Mouse (Mus musculus) 3134 (cell line): Measurements from ENCODE around the gene Plekho2.
A peak's percentile ranks its signal among the peaks of the same experiment; 100 is the strongest.

Source experiments
- DNase-seq: peaks from one replicate; pipeline ENCODE4 v3.0.0-alpha.2; 2011; ENCODE audit warnings: low spot score; ENCODE audit not compliant: insufficient read length; ENCODE audit errors: extremely low read depth

Gene Plekho2

DNA sequence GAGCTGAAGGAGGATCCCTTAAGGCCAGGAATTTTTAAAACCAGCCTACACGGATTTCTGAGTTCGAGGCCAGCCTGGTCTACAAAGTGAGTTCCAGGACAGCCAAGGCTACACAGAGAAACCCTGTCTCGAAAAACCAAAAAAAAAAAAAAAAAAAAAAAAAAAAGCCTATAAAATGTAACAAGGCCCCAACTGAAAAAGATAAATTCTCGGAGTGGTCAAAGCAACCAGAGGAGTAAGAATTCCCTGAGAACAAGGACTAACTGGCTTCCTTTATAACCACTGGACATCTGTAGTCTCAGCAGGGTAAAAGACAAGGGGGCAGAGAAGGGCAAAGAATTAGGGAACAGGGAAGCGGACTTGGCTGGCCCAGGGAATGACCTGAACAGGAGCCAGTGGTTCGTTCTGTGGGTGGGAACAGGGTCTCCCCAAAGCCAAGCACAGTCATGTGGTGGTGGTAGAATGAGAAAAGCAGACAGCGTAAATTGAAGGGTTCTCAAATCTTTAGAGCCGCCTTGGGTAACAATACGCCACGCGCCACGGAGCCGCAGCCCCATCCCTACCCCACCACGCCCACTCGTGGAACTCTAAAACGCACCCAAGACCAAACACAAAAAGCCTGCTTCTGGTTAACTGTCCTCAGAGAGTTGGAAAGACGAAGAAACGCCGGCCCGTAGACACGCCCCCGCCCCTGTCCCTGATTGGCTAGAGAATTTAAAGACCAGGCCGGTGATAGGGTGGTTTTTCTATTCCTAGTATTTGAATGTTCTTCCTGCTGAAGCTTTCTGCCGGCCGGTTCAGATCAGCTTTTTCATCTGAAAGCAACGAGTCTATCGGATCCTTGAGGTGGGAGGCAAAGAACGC lies 6.8 kb upstream of the Plekho2 start, which contains the start of gene Pif1:
Gene Pif1, plus strand, starts transcription at position 755 of the 864 bp plus-strand sequence.
- DNase-seq = peak; percentile 87

DNA sequence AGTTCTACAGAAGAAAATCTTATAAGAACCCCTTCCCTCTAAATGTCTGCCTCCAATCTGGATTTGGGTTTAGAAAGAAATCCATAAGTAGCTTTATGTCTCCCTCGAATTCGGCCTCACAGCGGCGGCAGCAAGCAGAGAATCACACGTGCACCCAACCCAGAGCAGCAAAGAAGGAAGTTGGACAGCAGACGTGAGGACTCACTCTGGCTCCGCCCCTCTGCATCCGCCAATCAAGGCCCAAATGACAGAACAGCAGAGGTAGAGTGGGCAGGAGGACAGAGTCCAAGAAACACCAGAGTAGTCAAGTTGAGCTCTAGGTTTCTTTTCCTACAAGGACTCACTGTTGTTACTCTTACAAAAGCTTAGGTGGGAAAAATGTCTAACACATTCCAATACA lies 3.2 kb upstream of the Plekho2 start:
- DNase-seq = peak; percentile 67

DNA sequence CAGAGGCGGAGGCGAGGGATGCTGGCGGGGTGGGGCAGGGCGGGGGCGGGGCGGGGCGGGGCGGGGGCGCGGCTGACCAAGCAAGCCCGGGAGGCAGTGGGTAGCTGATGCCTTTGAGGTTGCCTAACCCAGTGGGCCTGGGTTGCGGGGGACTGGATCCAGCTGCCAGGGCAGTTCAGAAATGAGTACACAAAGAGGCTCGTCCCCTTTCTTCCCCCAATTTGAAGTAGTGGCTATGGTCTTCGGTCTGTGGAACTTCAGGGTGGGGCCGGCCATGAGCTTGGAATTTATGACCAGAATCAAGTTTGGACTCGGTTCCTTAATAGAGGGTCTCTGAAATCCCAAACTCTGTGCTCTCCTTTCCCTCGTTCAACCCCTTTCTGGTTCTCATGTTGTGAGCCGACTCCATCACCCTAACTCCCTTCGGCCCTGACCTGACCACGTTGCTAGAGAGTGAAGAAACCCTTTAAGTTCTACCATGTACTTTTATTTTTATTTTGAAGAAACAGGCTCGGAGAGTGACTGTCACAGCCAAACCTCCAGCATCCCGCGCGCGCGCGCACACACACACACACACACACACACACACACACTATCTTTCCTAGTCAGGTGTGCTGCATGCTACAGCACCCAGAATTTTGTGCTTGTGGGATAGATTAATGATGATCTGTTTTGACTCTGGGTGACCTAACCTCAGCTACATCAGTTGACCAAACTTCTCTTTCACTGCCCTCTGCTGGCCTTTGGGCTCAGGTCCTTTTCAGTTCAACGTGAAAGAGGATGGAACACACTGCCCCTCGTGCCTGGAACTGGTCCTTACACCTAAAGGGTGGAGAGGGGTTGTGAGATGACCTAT lies 789 bp upstream of the Plekho2 start:
- peak; percentile 79 for DNase-seq

DNA sequence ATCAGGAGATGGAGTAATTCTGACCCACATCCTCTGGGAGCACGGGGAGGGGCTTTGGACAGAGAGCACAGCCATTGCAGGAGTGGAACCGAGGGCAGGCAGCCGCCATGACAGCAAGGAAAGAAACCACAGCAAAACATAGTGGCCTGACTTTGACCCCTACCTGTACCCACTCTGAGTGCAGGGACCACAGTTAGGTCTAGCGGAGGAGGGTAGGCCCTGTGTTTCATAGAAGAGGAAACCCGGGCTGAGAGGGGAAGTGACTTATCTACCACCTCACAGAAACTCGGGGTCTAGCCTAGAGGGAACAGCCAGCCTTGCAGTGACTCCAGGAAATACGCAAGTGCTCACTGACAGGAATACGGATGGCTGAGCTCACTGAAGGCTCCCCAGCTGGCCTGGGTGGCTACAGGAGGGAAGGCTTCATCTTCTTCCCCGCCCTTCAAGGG lies 1.0 kb downstream of the Plekho2 start:
- no peak for DNase-seq

DNA sequence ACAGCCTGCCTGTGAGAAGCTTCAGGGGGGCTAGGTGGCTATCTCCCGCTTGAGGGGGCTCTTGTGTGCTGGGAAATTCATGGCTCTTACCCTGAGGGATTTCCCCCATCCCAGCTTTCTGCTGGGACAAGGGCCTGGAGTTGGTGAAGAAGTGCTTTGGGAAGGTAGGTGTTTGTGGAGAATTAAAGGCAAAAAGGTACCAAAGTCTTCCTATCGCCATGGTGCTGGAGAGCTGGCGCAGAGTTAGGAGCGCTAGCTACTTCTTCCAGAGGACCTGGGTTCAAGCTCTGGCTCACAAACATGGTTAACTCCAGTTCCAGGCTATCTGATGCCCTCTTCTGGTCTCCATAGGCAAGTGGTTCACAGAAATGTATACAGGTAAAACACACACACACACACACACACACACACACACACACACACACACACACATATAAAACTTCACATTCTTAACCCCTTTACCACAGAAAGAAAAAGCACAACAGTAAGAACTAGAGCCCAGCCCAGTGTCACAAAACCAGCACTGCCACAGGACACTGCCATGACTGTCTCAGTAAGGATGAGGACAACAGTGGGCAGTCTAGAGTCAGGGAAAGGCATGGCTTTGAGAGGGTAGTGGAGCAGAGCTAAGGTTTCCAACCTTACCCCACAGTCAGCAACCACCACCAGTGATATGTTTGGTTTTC lies 2.2 kb downstream of the Plekho2 start:
- DNase-seq = no peak

DNA sequence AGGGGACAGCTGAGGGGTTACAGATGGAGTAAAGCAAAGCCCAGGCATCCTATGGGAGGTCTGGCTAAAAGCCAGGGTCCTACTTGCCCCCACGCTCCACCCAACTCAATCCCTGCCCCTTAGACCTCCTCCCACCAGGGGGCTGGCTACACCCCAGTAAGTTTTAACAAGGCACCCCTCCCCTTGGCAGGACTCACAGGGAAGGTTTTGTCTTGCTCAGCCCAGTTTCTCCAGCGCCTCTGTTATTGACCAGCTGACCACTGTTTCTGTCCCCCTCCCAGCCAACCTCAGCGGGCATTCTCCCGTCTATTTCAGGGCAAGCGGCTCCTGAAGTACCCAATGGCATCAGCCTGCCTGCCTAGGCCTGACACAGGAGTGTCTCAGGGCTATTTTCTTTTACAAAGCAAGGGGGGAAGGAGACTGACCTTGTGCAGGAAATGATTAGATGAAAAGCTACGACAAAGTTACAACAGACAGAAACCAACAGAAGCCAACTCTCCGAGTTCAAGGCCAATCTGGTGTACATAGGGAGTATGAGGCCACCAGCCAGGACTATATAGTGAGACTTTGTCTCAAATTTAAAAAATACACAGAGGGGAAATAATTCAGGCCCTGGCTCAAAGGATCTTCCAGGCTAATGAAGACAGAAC lies 2.9 kb downstream of the Plekho2 start:
- DNase-seq = no peak

DNA sequence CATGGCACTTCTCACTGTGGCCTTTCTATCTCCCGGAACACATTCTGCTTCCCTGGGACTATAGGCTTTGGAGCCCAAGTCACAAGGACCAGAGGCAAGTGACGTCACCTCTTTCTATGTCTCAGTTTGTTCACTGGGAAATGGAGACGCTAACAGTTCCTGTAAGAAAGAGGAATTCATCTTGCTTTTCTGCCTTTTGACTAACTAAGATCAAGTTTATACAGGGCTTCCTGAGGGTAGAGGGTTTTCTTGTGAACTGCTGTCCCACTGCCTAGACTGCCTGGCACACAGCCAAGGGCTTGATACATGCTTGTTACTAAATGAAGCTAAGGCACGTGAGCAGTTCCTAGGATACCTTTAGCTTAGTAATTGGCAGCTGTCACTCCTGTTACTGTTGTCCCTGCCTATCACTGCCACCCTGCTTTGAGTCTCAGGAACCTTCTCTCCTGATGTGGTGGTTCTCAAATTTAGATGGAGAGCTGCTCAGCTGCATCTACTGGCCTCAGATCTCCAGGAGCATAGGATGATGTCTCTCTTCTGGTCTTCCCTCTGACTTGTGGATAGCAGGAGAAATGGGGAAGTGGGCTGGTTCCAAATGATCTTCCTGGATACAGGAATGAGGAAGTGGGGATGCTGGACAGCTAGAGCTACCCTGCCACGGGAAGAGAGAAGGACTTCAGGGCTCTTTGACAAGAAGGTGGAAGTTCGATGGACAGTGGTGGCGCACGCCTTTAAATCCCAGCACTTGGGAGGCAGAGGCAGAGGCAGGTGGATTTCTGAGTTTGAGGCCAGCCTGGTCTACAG lies 4.2 kb downstream of the Plekho2 start:
- DNase-seq = no peak

DNA sequence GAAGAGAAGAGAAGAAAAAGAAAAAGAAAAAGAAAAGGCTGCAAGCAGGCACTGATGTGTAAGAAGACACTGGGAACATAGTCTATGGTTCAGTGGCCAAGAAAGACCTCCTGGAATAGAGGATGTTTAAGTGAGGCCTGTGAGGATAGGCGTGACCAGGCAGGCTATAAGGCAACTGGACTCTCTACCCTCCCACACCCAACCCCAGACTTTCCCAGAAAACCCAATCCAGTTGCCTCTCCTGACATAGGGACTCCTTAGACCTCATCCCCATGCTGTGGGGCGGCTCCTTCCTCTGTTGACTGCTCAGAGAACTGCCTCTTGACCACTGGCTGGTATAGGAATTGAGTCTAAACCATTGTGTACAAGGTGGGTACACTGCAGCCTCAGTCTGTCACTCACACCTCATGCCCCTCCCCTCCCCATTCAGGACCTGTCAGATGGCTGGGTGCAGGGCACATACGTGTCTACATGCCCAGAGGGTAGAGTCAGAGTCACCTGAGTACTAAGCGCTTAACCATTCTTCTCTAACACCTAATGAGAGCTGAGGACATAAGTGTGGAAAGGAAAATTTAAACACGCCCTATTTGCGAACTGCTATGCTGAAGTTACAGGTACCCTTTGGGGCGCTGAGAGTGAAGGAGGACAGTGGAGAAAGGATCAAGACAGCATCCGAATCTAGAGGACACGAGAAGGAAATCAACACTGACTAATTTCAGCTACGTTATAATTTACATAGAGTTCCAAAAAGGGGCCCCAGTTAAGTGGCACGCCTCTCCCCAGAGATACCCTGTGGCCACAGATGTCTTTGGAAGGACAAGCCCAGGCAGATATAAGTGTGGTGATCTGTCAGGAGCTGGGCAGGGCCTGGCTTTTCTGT lies 5.1 kb downstream of the Plekho2 start:
- DNase-seq = no peak

DNA sequence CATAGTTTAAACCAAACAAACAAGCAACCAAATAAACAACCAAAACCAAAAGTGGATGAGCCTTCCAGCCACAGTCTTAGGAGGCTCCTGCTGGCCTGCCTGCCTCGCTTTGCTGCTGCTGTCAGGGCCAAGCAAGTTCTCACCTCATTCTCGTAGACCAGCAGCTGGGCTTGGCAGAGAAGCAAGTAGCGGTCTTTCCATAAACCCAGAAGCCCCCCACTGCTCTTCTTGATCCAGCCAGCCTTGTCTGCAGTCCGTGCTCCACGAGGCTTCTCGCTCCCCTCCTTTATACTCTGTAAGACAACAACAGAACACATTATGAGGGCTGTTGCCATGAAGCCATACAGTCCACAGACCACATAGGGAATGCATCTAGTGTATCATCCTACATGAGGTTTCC lies 7.0 kb downstream of the Plekho2 start:
- no peak for DNase-seq

DNA sequence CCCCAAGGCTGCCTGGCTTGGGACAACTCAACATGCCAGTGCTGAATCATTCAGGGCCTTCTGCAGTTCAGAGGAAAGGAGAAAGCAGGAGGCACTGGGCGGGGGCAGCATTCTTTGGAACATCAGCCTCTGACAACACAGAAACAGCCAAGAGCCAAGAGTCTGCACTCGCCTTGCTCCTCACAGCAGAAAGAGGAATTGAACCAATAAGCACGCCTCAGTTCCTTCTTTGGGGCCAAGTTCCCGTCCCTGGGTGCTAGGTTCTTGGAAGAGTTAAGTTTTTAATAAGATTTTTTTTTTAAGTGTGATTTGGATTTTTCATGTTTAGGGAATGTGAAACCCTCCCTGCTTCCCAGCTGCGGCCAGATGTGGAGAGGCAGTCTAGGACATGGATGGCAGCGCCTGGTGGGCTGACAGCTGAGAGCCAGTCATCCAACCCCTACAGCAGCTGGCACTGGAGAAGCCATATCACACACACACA lies 10.3 kb downstream of the Plekho2 start:
- DNase-seq = no peak

DNA sequence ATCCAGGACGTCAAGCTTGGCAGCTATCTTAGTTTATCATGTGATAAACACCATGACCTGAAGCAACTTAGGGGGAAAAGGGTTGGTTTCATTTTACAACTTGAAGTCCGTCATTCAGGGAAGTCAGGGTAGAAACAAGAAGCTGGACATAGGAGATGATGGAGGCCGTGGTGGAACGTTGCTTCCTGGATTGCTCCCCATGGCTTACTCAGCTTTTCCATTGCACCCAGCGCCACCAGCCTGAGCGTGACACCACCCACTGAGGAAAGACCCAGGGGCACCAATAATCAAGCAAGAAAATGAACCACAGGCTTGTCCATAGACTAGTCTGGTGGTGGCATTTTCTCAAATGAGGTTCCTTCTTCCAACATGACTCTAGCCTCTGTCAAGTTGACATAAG lies 11.1 kb downstream of the Plekho2 start:
- DNase-seq = no peak

DNA sequence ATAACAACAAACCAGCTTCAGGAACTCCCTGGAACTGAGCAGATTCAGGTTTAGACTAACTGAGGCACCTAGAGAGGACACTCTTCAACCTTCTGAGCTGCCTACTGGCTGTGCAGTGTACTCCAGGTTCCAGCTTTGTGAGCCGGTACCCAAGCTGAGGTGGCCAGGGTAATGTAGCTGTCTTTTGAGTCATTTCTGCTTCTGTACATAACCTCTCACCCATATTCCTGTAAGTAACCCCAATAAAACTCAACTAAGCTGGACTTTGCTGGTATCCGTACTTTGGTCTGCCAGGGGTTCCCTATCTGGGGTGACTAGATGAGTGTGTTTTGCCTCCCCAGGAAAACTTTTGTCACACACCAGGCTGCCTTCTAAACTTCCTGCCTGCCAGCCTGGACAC lies 15.1 kb downstream of the Plekho2 start:
- no peak for DNase-seq

DNA sequence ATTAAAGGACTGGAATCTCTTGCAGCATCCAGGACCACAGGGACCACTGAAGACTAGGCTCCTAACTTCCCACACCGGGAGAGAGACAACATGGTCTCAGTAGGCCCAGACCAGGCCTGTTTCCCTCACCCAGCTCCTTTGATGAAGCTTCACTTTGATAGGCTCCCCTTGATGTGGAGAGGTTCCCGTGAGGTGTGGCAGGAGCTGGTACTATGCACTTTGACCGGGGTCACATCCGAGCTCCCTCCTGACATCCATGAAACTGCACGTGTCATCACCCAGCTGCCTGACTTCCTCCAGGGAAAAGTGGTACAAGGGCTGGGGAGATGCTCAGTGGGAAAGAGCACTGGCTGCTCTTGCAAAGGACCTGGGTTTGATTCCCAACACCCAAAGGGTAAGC lies 16.8 kb downstream of the Plekho2 start:
- no peak for DNase-seq

DNA sequence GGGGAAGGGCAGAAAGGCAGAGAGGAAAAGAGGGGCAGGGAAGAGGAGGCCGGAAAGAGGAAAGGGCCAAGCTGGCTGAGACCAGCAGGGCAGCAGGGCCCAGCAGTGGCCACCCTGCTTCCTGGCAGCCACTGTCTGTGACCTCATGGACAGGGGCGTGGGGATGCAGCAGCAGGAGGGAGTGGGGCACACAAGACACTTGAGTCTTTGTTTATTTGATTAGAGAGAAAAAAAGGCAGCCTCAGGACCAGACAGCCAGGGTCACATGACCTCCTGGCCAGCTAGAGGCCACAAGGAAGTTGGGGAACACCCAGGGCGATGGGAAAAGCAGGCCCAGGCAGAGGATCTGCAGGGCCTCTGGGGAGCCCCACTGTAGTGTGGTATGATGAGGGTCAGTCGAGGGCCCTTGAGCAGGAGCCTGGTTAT lies 17.7 kb downstream of the Plekho2 start:
- DNase-seq = peak; percentile 64

DNA sequence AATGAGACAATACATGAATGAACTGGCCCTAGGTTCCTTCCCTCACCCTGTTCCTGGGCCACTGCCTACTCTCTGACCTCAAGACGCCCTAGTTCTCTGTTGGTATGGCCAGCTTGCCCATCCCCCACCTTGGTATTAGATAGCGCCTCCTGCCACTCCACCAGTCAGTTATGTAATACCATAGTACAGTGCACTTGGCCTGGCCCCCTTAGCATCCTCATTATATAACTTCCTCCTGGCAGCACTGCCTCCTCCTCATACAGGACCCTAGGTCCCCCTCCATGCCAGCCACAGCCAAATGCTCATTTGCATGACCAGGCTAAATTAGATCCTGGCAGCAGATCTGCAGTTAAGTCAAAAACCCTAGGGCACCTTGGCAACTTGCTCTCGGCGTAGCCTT lies 18.8 kb downstream of the Plekho2 start:
- no peak for DNase-seq

DNA sequence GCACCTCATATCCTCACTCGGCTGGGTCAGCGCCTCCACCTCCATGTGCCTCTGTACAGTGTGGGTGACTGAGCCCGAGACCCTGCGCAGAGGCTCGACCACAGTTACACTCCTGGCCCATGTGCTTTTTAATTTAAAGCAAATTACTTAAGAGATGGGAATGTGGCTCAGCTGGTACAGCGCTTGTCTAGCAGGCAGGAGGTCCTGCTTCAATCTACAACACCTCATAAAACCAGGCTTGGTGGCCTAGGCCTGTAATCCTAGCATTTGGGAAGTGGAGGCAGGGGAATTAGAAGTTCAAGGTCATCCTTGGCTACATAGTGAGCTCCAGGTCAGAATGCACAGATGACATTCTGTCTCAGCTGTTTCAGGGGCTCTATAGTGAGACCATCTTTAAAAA lies 21.0 kb downstream of the Plekho2 start:
- no peak for DNase-seq

DNA sequence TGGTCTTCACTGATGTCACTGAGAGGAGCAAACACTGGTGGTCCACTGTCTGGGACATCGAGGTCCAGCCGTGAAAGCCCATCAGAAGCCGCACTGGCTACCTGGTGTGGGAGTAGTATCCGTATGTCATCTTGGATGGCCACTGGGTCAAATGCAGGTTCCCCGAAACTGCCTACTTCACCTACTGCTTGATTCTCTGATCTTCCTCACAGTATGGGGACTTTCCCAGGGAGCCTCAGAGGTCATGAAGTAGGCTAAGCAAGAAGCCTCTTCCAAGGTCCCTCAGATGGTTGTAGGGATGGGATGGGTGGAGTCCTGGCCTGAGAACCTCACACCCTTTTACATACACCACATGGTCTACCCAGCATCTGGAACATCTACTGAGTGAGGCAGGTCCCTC lies 22.9 kb downstream of the Plekho2 start:
- no peak for DNase-seq

DNA sequence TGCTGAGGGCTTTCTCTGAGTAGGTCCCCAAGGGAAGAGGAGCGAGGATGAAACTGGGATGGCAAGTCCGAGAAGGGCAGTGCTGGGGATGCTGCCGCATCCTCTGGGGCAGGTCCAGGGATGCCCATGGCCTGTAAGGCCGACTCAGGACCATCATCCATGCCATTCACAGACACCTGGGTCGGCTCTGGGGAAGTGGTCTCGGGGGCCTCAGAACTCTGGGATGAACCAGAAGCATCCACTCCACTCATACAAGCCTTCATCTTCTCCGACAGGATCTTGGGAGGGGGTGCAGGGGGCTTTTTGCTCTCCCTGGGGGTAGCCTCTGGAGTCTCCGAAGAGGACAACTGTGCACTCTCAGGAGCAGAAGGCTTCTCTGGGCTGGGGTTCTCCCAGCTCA lies 23.5 kb downstream of the Plekho2 start:
- no peak for DNase-seq

DNA sequence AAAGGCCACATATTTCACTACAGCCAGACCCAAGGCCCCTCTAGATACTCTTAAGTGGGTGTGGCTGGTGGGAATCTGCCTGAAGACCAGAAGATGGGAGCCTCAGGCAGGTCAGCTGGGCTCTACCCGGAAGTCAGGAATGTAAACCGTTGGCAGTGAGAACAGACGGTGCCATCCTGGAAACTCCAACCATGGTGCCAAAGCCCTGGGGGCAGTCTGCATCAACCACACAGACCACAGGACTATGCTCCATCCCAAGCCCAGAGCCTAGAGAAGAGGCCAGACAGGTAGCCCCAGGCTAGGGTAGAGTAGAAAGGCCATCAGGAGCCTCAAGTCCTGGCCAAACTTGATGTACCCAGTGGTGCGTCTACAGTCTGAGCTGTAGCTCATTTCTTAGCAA lies 24.2 kb downstream of the Plekho2 start:
- no peak for DNase-seq
